ENCODE assay signal across 13 mouse cellular contexts in the genomic region with DNA sequence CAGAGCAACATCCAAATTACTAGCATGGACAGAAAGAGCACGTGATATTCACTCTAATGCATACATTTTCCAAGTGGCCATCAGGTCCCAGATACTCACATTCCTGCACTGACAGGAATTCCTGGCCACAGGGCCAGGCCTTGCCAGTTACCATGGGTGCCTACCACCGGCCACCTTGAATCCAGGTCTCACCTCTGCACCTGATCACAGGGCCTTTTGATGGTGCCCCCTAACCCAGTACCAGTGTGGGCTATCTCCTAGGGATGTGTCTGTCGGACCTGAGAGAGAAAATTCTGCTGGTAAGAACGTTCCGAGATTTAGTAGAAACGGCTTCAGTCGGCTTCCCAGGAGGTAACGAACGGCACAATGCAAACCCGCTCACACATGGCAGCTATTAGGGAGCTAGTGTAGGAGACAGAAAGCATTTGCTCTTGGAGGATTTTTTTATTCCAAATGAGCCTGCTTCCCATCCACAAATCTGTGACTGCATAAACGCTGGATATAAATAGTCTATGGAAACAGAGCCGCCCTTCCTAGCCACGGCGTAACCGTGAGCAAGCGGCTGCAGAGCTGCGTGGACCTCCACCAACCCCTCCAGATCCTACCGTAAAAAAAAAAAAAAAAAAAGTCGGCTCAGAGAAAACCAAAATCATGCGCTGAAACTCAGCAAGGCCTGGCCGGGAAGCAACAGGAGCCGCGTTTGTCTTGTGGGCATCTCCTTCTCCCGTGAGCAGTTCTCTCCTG. TPM values are rescaled to one million over a fixed set of nuclear protein-coding genes. Genes with fewer than 3 reads are reported as not detected.
DNase-seq lines count a peak whose midpoint lies in the region; ATAC-seq and TF ChIP-seq lines count a peak whose summit lies in the region.
"Had no signal": no experiment of that assay in that cellular context is flagged by ENCODE, and none has a peak within 500 bp of the region (broad histone marks: within the 10 kb centered on the region; RNA-seq: fewer than 3 reads in every experiment).

No protein-coding gene starts in this region.

- peak; percentile 9 for DNase-seq in gastrocnemius, adult 2 months
- DNase-seq in gastrocnemius, adult 18-20 months (ENCODE audit: low spot score), result no peak
- no peak for DNase-seq in spleen, adult 2 months (ENCODE audit: low read depth in 1 of 2, low spot score in 2 of 2)
- DNase-seq in spleen, postnatal 4 days (ENCODE audit: low spot score in 2 of 2), result no peak
- DNase-seq in embryonic facial prominence, embryonic 14.5 days (ENCODE audit: low spot score), result peak; percentile 81
- DNase-seq: adrenal gland, postnatal 36 days; cerebellum, postnatal 14 days; kidney, adult 8-10 months; retina, postnatal 1 day had no signal

- TF ChIP-seq CTCF in gastrocnemius, adult 2 months (IDR thresholded peaks at IDR 0.05), result no peak
- TF ChIP-seq CTCF in spleen, adult 2 months (IDR thresholded peaks at IDR 0.05; ENCODE audit: extremely low read depth, insufficient read depth, insufficient read length, insufficient replicate concordance), result no peak

- peak overlapping the region; percentile 47 for H3K9ac ChIP-seq in embryonic facial prominence, embryonic 14.5 days (ENCODE audit: low read depth, low read length)
- peak overlapping the region; percentile 25; the same call in 1 of the 2 replicates for H3K9ac ChIP-seq in stomach, embryonic 16.5 days (ENCODE audit: low read length)
- no peak overlapping the region for H3K9ac ChIP-seq in kidney, embryonic 16.5 days (replicated peaks; ENCODE audit: low read length)
- H3K9ac ChIP-seq: midbrain, embryonic 15.5 days; neural tube, embryonic 13.5 days had no signal

- no peaks in the 10 kb centered on the region for H3K36me3 ChIP-seq in spleen, adult 2 months (ENCODE audit: control insufficient read depth, insufficient read depth, low read length)
- H3K36me3 ChIP-seq in embryonic facial prominence, embryonic 14.5 days (ENCODE audit: control insufficient read depth, insufficient read depth, low read length), result no peaks in the 10 kb centered on the region
- no peaks in the 10 kb centered on the region for H3K36me3 ChIP-seq in stomach, embryonic 16.5 days (ENCODE audit: control insufficient read depth, insufficient read depth, low read length)
- H3K36me3 ChIP-seq in kidney, embryonic 16.5 days (ENCODE audit: insufficient read depth, low read length), result no peaks in the 10 kb centered on the region
- H3K36me3 ChIP-seq: midbrain, embryonic 15.5 days; neural tube, embryonic 13.5 days had no signal

- 88% methylated on average over 24 of the region's 24 CpGs for WGBS in spleen, adult 2 months
- 32% methylated on average over 24 of the region's 24 CpGs for WGBS in embryonic facial prominence, embryonic 14.5 days
- WGBS in stomach, embryonic 16.5 days, result 65% methylated on average over 24 of the region's 24 CpGs
- WGBS in kidney, embryonic 16.5 days, result 71% methylated on average over 24 of the region's 24 CpGs

- H3K4me2 ChIP-seq in embryonic facial prominence, embryonic 14.5 days (ENCODE audit: low read depth, low read length), result peak overlapping the region; percentile 35
- peak overlapping the region; percentile 3; the same call in 1 of the 2 replicates for H3K4me2 ChIP-seq in stomach, embryonic 16.5 days (ENCODE audit: low read depth, low read length)
- no peak overlapping the region for H3K4me2 ChIP-seq in kidney, embryonic 16.5 days (replicated peaks; ENCODE audit: low read depth, low read length)
- H3K4me2 ChIP-seq: midbrain, embryonic 15.5 days; neural tube, embryonic 13.5 days had no signal

- ATAC-seq in embryonic facial prominence, embryonic 14.5 days (ENCODE audit: low read depth), result peak; percentile 62; the same call in 1 of the 2 replicates
- no peak for ATAC-seq in stomach, embryonic 16.5 days (ENCODE audit: insufficient read depth, low FRiP score)
- no peak for ATAC-seq in kidney, embryonic 16.5 days (ENCODE audit: low FRiP score, low TSS enrichment)
- ATAC-seq: midbrain, embryonic 15.5 days had no signal

- no peak overlapping the region for H3K27ac ChIP-seq in gastrocnemius, adult 2 months
- H3K27ac ChIP-seq in spleen, adult 2 months (ENCODE audit: insufficient read depth, low read length), result peak overlapping the region; percentile 84
- H3K27ac ChIP-seq in embryonic facial prominence, embryonic 14.5 days (replicated peaks; ENCODE audit: low read depth, low read length), result peak overlapping the region; percentile 66
- H3K27ac ChIP-seq in stomach, embryonic 16.5 days (ENCODE audit: low read length), result no peak overlapping the region
- no peak overlapping the region for H3K27ac ChIP-seq in kidney, embryonic 16.5 days (ENCODE audit: low read length)
- H3K27ac ChIP-seq: midbrain, embryonic 15.5 days; neural tube, embryonic 13.5 days had no signal

- no peak overlapping the region for H3K4me3 ChIP-seq in gastrocnemius, adult 2 months
- H3K4me3 ChIP-seq in spleen, adult 2 months (ENCODE audit: extremely low read depth, insufficient read depth, insufficient read length), result no peak overlapping the region
- peak overlapping the region; percentile 4; the same call in 1 of the 2 replicates for H3K4me3 ChIP-seq in embryonic facial prominence, embryonic 14.5 days (ENCODE audit: low read depth, low read length)
- no peak overlapping the region for H3K4me3 ChIP-seq in stomach, embryonic 16.5 days (replicated peaks; ENCODE audit: low read length)
- no peak overlapping the region for H3K4me3 ChIP-seq in kidney, embryonic 16.5 days (ENCODE audit: low read length)
- H3K4me3 ChIP-seq: midbrain, embryonic 15.5 days; neural tube, embryonic 13.5 days had no signal

- intact Hi-C loops in gastrocnemius, adult 2 months (cut with DNase I), result no loop called here

- H3K27me3 ChIP-seq in spleen, adult 2 months (ENCODE audit: control insufficient read depth, insufficient read depth, low read length), result no peaks in the 10 kb centered on the region
- no peaks in the 10 kb centered on the region for H3K27me3 ChIP-seq in embryonic facial prominence, embryonic 14.5 days (replicated peaks; ENCODE audit: control insufficient read depth, insufficient read depth, low read length)
- H3K27me3 ChIP-seq in stomach, embryonic 16.5 days (ENCODE audit: control insufficient read depth, insufficient read depth, low read length), result no peaks in the 10 kb centered on the region
- no peaks in the 10 kb centered on the region; the same call in 1 of the 2 replicates for H3K27me3 ChIP-seq in kidney, embryonic 16.5 days (ENCODE audit: insufficient read depth, low read length)

- no peaks in the 10 kb centered on the region for H3K4me1 ChIP-seq in spleen, adult 2 months (ENCODE audit: control insufficient read depth, insufficient read depth, insufficient read length)
- peaks cover 26% of the 10 kb centered on the region for H3K4me1 ChIP-seq in embryonic facial prominence, embryonic 14.5 days (ENCODE audit: control insufficient read depth, insufficient read depth, low read length)
- no peaks in the 10 kb centered on the region for H3K4me1 ChIP-seq in stomach, embryonic 16.5 days (ENCODE audit: control insufficient read depth, insufficient read depth, low read length)
- H3K4me1 ChIP-seq in kidney, embryonic 16.5 days (ENCODE audit: insufficient read depth, low read length), result peaks cover 8% of the 10 kb centered on the region; the same call in 1 of the 2 replicates

- H3K9me3 ChIP-seq in embryonic facial prominence, embryonic 14.5 days (ENCODE audit: control insufficient read depth, low read length), result no peaks in the 10 kb centered on the region
- no peaks in the 10 kb centered on the region for H3K9me3 ChIP-seq in stomach, embryonic 16.5 days (replicated peaks; ENCODE audit: control insufficient read depth, low read length)
- H3K9me3 ChIP-seq in kidney, embryonic 16.5 days (ENCODE audit: low read length), result no peaks in the 10 kb centered on the region
- H3K9me3 ChIP-seq: midbrain, embryonic 15.5 days; neural tube, embryonic 13.5 days had no signal

- no peak for TF ChIP-seq POLR2A in spleen, adult 2 months (IDR thresholded peaks at IDR 0.05; ENCODE audit: low read depth, low read length)

RNA-seq across cellular contexts. Expression of gene Hlcs, which starts 59.5 kb away (rescaled TPM):
- 10 to 100 TPM in 1 of 2 experiments, 1 to 10 TPM in 1; 7.5 to 10.3 TPM for total RNA-seq in gastrocnemius, adult 2 months (2021)
- 10 to 100 TPM in 1 of 2 experiments, 1 to 10 TPM in 1; 9.8 to 10.8 TPM for total RNA-seq in gastrocnemius, adult 18-20 months (2021)
- polyA plus RNA-seq in spleen, adult 2 months (2012; rRNA removed), result 9.7 and 9.8 TPM in 2 replicates
- polyA plus RNA-seq in embryonic facial prominence, embryonic 14.5 days (2014; fragmentation: Nextera tagmentation; extraction: Ambion mirVana), result 6.8 and 8.2 TPM in 2 replicates
- 10.2 and 10.3 TPM in 2 replicates for polyA plus RNA-seq in stomach, embryonic 16.5 days (2015; fragmentation: Nextera tagmentation; extraction: Ambion mirVana)
- polyA plus RNA-seq in kidney, embryonic 16.5 days (2015; fragmentation: Nextera tagmentation; extraction: Ambion mirVana), result 8.9 and 10.5 TPM in 2 replicates

Comparison
In these comparisons a context has a peak if more than half of its experiments do, and no peak if none do; other contexts are left out.
1. DNase-seq: peak in gastrocnemius, adult 2 months (single experiment) and embryonic facial prominence, embryonic 14.5 days (single experiment); none in gastrocnemius, adult 18-20 months (single experiment), spleen, adult 2 months (0 of 2) and spleen, postnatal 4 days (0 of 2).
2. H3K27ac ChIP-seq: peak in spleen, adult 2 months (single experiment) and embryonic facial prominence, embryonic 14.5 days (single experiment); none in gastrocnemius, adult 2 months (single experiment), stomach, embryonic 16.5 days (single experiment) and kidney, embryonic 16.5 days (single experiment).